Mouse (Mus musculus) adrenal gland, postnatal 10 days (tissue): ENCODE results near the gene Etv3. TPM values are rescaled to one million over a fixed set of nuclear protein-coding genes. Genes with fewer than 3 reads are reported as not detected.
"Not testable (repeated sequence)": the region's sequence is repeated elsewhere in the genome, so short reads cannot be mapped to it uniquely, and the experiment has no call there.

Source experiments
- DNase-seq: peaks from one replicate; pipeline ENCODE4 v3.0.0; 2021; ENCODE audit warnings: mixed read lengths
- long read RNA-seq, 2 experiments: library from polyadenylated mRNA; stranded (forward); transcript quantifications; one replicate each; pipeline ENCODE4 v2.0.0; 2021
- total RNA-seq, 2 experiments: library from RNA; stranded (reverse); gene quantifications; 2 replicates each; pipeline ENCODE4 v1.2.3; 2021

Gene Etv3
- 10 to 100 TPM; 27.4 to 28.4 TPM for total RNA-seq
- long read RNA-seq, experiment 1, full-length matches to known transcripts: 2 of 12 reads
- long read RNA-seq, experiment 1, partial matches to known transcripts: 10 of 12 reads
- long read RNA-seq, experiment 1, other reads (novel, unspliced or antisense): 0 of 12 reads
- long read RNA-seq, experiment 2, full-length matches to known transcripts: 3 of 7 reads
- long read RNA-seq, experiment 2, partial matches to known transcripts: 3 of 7 reads
- long read RNA-seq, experiment 2, other reads (novel, unspliced or antisense): 1 of 7 reads

GRCm38 (mm10) chr3:87525043-87525836, at the start of gene Etv3:
Etv3 (plus strand) TSS chr3:87525407.
- DNase-seq: peak; percentile 95

- DNase-seq: not testable (repeated sequence)
These were observed 47.3 kb upstream of the Etv3 start for GRCm38 (mm10) chr3:87477948-87478347.

- not testable (repeated sequence) for DNase-seq
These were observed 46.6 kb upstream of the Etv3 start for GRCm38 (mm10) chr3:87478596-87478995.

GRCm38 (mm10) chr3:87479230-87479629, 46.0 kb upstream of the Etv3 start:
- DNase-seq: not testable (repeated sequence)

GRCm38 (mm10) chr3:87487392-87487791, 37.8 kb upstream of the Etv3 start:
- DNase-seq: no peak

- DNase-seq: no peak
These were observed 37.3 kb upstream of the Etv3 start for GRCm38 (mm10) chr3:87487911-87488310.

- no peak for DNase-seq
These were observed 26.9 kb upstream of the Etv3 start for GRCm38 (mm10) chr3:87498266-87498665.

GRCm38 (mm10) chr3:87499072-87499471, 26.1 kb upstream of the Etv3 start:
- DNase-seq: peak; percentile 84

GRCm38 (mm10) chr3:87500088-87501055, 24.8 kb upstream of the Etv3 start:
- DNase-seq: no peak

- DNase-seq: no peak
These were observed 24.1 kb upstream of the Etv3 start for GRCm38 (mm10) chr3:87501151-87501550.

GRCm38 (mm10) chr3:87502771-87503170, 22.4 kb upstream of the Etv3 start:
- DNase-seq: no peak

GRCm38 (mm10) chr3:87504330-87504729, 20.9 kb upstream of the Etv3 start:
- peak; percentile 54 for DNase-seq

- DNase-seq: no peak
These were observed 20.3 kb upstream of the Etv3 start for GRCm38 (mm10) chr3:87504749-87505425.

- DNase-seq: no peak
These were observed 18.5 kb upstream of the Etv3 start for GRCm38 (mm10) chr3:87506456-87507416.

GRCm38 (mm10) chr3:87508205-87508901, 16.9 kb upstream of the Etv3 start:
- DNase-seq: peak; percentile 90

GRCm38 (mm10) chr3:87509061-87509460, 16.1 kb upstream of the Etv3 start:
- peak; percentile 77 for DNase-seq

- DNase-seq: no peak
These were observed 14.4 kb upstream of the Etv3 start for GRCm38 (mm10) chr3:87510832-87511231.

GRCm38 (mm10) chr3:87511971-87512765, 13.0 kb upstream of the Etv3 start:
- no peak for DNase-seq

- DNase-seq: peak; percentile 55
These were observed 9.6 kb upstream of the Etv3 start for GRCm38 (mm10) chr3:87515567-87516081.
